Mouse (Mus musculus) testis, adult 2 months (tissue): ENCODE results near the gene Twsg1. TPM values are rescaled to one million over a fixed set of nuclear protein-coding genes. Genes with fewer than 3 reads are reported as not detected.

Experiments used
- H3K27ac ChIP-seq: fragments of 200-500 bp; 2 replicates; pipeline ENCODE4 v1.5.1; 2012; ENCODE audit warnings: low read depth, low read length; ENCODE audit not compliant: control insufficient read depth, insufficient read depth
- H3K27me3 ChIP-seq: fragments of 200-500 bp; 2 replicates; pipeline ENCODE4 v1.6.1; 2012; ENCODE audit warnings: mild to moderate bottlenecking, low read length, moderate library complexity; ENCODE audit not compliant: control insufficient read depth, insufficient read depth
- H3K36me3 ChIP-seq: fragments of 200-500 bp; 2 replicates; pipeline ENCODE4 v1.6.1; 2012; ENCODE audit warnings: mild to moderate bottlenecking, low read length; ENCODE audit not compliant: control insufficient read depth, insufficient read depth
- H3K4me1 ChIP-seq: fragments of 200-500 bp; 2 replicates; pipeline ENCODE4 v1.6.1; 2012; ENCODE audit warnings: low read length; ENCODE audit not compliant: control insufficient read depth, insufficient read depth
- H3K4me3 ChIP-seq: fragments of 200-500 bp; 2 replicates; pipeline ENCODE4 v1.5.1; 2012; ENCODE audit warnings: low read depth, mild to moderate bottlenecking, low read length, moderate library complexity, mixed read lengths; ENCODE audit not compliant: control insufficient read depth
- CTCF ChIP-seq: fragments of 200-500 bp; IDR thresholded peaks from 2 replicates; pipeline ENCODE4 v1.5.1; 2012; ENCODE audit warnings: low read depth, mild to moderate bottlenecking, inconsistent platforms, low read length, moderate library complexity; ENCODE audit not compliant: control insufficient read depth, insufficient read depth, insufficient replicate concordance
- POLR2A ChIP-seq: fragments of 200-500 bp; IDR thresholded peaks from 2 replicates; pipeline ENCODE4 v1.6.1; 2012; ENCODE audit warnings: low read depth, mild to moderate bottlenecking, inconsistent platforms, low read length, moderate library complexity; ENCODE audit not compliant: control insufficient read depth
- polyA plus RNA-seq: library from polyadenylated mRNA; depleted of rRNA; stranded (reverse); fragments of >200 nt; gene quantifications from 2 replicates; pipeline ENCODE4 v1.2.3, GENCODE M21; 2012

Twsg1 gene
- polyA plus RNA-seq, 1 experiment = 6.8 TPM

GRCm38 (mm10) chr17:65947307-65947706, 3.7 kb downstream of the Twsg1 start:
- Histone ChIP-seq H3K27ac (no peak overlapping the region), H3K36me3 (no peaks in the 10 kb centered on the region; the same call in 1 of the 2 replicates), H3K27me3 (no peaks in the 10 kb centered on the region), H3K4me3 (no peak overlapping the region), H3K4me1 (peaks cover 5% of the 10 kb centered on the region)
- TF ChIP-seq CTCF (no peak), POLR2A (no peak)

- Histone ChIP-seq H3K27ac (no peak overlapping the region), H3K4me3 (no peak overlapping the region), H3K27me3 (no peaks in the 10 kb centered on the region), H3K4me1 (no peaks in the 10 kb centered on the region; the same call in none of the 2 replicates), H3K36me3 (no peaks in the 10 kb centered on the region; the same call in 1 of the 2 replicates)
- TF ChIP-seq CTCF (no peak), POLR2A (no peak)
Measured at GRCm38 (mm10) chr17:65945420-65945819, 5.6 kb downstream of the Twsg1 start.

GRCm38 (mm10) chr17:65942394-65942793, 8.6 kb downstream of the Twsg1 start:
- no peaks in the 10 kb centered on the region for H3K36me3 ChIP-seq
- no peak for TF ChIP-seq POLR2A
- TF ChIP-seq CTCF = no peak

GRCm38 (mm10) chr17:65941275-65941674, 9.8 kb downstream of the Twsg1 start:
- no peaks in the 10 kb centered on the region for H3K27me3 ChIP-seq
- no peaks in the 10 kb centered on the region for H3K4me1 ChIP-seq
- H3K4me3 ChIP-seq = no peak overlapping the region
- TF ChIP-seq POLR2A (no peak), CTCF (no peak)
- H3K27ac ChIP-seq = no peak overlapping the region
- no peaks in the 10 kb centered on the region for H3K36me3 ChIP-seq

More at GRCm38 (mm10) chr17:65942394-65942793, 8.6 kb downstream of the Twsg1 start:
- H3K27ac ChIP-seq = no peak overlapping the region
- H3K27me3 ChIP-seq = no peaks in the 10 kb centered on the region
- H3K4me3 ChIP-seq = no peak overlapping the region
- H3K4me1 ChIP-seq = no peaks in the 10 kb centered on the region

- Histone ChIP-seq H3K27me3 (no peaks in the 10 kb centered on the region), H3K4me3 (no peak overlapping the region), H3K36me3 (no peaks in the 10 kb centered on the region), H3K4me1 (no peaks in the 10 kb centered on the region), H3K27ac (no peak overlapping the region)
- TF ChIP-seq POLR2A = no peak
- no peak for TF ChIP-seq CTCF
Measured at GRCm38 (mm10) chr17:65940221-65940620, 10.8 kb downstream of the Twsg1 start.

- TF ChIP-seq POLR2A (no peak), CTCF (no peak)
- Histone ChIP-seq H3K27me3 (no peaks in the 10 kb centered on the region), H3K27ac (no peak overlapping the region), H3K4me3 (no peak overlapping the region), H3K4me1 (no peaks in the 10 kb centered on the region), H3K36me3 (no peaks in the 10 kb centered on the region)
Measured at GRCm38 (mm10) chr17:65939461-65940192, 11.4 kb downstream of the Twsg1 start.

- no peaks in the 10 kb centered on the region for H3K36me3 ChIP-seq
- H3K4me3 ChIP-seq = no peak overlapping the region
- TF ChIP-seq POLR2A (no peak), CTCF (no peak)
- H3K27me3 ChIP-seq = no peaks in the 10 kb centered on the region
- H3K27ac ChIP-seq = no peak overlapping the region
- no peaks in the 10 kb centered on the region; the same call in 1 of the 2 replicates for H3K4me1 ChIP-seq
Measured at GRCm38 (mm10) chr17:65937671-65938070, 13.4 kb downstream of the Twsg1 start.

GRCm38 (mm10) chr17:65933741-65934140, 17.3 kb downstream of the Twsg1 start:
- Histone ChIP-seq H3K4me3 (no peak overlapping the region), H3K4me1 (no peaks in the 10 kb centered on the region; the same call in 1 of the 2 replicates), H3K36me3 (no peaks in the 10 kb centered on the region), H3K27ac (no peak overlapping the region), H3K27me3 (no peaks in the 10 kb centered on the region)
- TF ChIP-seq POLR2A (no peak), CTCF (peak; percentile 52; the same call in 1 of the 2 replicates)
